Mouse (Mus musculus) gastrocnemius, postnatal 25 days (tissue): ENCODE measurements at regions not wholly inside any gene's neighbourhood (a gene's known extent, or its start where the extent isn't known, plus 50 kb on each side); places are given as distances from the start of the nearest gene placed in this dataset.

Experiments
- DNase-seq: peaks from one replicate; pipeline ENCODE4 v3.0.0; 2022

- no peak for DNase-seq
Observed at GRCm38 (mm10) chr15:61770721-61771542, 848.1 kb upstream of the A1bg start.

GRCm38 (mm10) chr15:61766544-61767094, 843.8 kb upstream of the A1bg start:
- no peak for DNase-seq

GRCm38 (mm10) chr15:61753802-61754201, 831.0 kb upstream of the A1bg start:
- DNase-seq, result no peak

- no peak for DNase-seq
Observed at GRCm38 (mm10) chr15:61723696-61724095, 800.9 kb upstream of the A1bg start.

DNA sequence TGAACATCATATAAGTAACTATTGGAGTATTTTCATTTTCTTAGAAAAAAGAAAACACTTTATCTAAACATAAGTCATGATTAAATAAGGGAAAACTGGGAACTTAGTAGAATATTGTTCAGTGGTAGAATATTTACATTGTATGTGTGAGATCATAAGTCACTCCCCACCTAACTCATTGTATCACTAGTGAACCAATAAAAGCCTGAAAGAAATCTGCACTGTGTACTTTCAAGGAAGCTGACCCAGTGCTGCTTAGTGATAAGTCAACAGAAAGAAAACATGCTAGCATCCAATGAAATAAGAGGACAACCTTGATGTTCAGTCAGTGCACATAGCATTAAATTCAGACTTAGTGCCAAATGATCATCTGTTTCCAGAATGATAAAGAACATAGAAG, 795.7 kb upstream of the A1bg start:
- no peak for DNase-seq

DNA sequence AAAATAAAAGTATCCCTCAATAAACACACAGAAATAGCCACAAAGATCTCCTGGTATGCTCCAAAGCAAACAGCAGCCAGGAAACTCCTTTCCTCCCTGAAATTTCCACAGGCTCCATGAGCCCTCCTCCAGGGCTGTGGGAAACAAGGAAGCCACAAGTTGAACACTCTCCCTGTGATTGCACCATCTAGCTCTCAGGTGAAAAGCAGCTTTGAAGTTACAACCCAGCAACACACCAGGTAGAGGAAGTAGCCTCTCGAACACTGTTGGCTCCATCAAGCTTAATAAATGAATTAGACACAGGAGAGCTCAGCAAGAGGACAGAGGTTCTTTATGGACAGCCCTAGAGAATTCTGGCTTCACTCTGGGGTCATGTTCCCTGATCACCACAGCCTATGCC, 794.4 kb upstream of the A1bg start:
- no peak for DNase-seq

- no peak for DNase-seq
Observed at GRCm38 (mm10) chr15:61713953-61714352, 791.1 kb upstream of the A1bg start.

DNA sequence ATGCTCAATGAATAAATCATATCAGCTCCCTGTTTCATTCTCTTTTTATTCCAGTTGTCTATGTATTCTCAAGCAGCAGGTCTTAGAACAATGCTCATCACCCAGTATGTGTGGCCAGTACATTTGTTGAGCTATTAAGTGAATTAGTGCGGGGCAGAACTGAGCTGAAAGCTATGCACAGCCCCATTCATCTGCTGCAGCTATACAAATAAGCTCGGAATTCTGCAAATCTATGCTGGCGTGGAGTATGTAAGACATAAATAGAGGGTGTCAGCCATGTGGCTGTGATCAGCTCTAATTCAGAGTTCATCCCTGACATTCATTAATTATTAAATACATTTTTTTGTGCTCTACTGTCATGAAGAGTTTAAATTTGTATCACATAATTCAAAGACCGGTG, 786.1 kb upstream of the A1bg start:
- no peak for DNase-seq

GRCm38 (mm10) chr15:61707952-61708351, 785.1 kb upstream of the A1bg start:
- no peak for DNase-seq

DNA sequence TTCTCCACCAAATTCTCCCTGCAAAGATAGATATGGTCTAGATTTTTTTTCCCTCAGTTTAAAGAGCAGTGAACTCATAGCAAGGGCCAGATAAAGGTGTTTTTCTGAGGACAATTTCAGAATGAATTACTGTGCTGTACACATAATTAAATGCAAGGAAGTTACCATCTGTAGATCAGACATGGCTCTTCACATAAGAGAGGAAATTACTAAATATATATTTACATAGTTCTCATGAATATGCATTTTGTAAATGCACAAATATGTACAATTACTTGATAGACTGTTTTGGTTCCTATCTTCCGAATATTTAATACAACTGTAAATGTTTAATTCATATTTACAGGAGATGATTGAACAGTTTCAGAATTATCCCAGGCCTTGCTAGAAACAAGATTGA, 769.9 kb upstream of the A1bg start:
- no peak for DNase-seq

DNA sequence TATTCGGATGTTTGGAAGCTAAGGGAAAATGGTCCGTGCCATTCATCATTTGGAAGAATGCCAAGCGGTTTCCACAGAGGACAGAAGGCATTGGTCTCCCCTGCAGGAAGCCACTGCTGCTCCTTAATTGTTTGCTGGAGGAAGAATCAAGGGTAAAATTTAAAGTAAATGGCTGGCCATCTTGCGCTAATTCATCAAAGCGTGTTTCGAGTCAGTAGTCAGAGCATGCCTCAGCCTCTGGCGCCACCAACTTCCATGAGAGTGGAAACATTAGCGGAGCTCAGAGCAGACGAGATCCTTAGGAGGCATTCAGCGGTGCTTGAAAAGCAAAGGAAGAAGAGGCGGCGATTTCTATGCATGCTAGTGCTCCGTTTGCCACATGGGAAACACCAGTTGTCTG, 767.6 kb upstream of the A1bg start:
- DNase-seq, result no peak

DNA sequence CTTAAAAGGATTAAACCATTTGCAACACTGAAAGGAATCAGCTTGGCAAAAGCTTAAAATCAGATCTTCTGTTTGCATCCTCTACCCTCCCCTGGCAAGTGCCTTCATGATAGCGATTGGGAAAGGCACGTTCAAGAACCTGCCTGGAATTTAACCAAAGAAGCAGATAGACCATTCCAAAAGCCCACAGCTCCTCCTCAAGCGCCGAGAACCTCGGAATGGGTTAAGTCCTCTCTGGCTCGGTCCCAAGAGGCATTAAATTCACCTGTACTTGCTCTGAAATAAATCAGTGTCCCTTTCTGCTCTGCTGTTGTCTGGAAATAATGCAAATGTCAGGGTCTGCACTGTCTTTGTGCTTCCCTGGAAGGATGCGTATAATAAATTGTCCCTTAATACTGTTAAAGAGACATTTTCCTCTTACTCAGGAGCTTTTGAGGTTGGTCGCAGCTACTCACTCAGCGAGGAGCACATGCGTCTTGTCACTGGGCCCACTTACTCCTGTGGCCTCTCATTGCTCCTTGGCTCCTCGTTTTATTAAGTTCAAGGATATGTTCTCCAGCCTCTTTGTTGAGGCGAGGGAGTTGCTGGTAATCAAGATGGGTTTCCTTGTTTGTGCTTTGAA, 767.1 kb upstream of the A1bg start:
- DNase-seq, result no peak

- no peak for DNase-seq
Observed at GRCm38 (mm10) chr15:61682968-61683367, 760.2 kb upstream of the A1bg start.

DNA sequence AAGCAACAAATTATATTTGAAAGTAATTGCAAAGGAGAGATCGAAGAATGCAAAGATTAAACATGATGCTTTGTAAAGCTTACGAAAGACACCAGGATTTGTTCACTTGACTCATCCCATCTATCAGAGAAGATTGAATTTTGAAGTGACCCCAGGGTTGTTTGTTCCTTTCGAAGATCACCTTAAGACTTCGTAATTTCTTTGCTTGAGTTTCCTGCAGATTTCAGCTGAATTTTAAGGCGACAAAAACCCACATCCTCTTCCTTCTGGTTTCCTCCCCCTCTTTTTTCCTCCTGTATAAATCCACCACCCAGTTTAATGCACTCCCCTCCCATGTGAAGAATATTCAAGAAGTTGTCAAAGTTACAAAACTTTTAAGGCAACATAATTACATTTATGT, 747.7 kb upstream of the A1bg start:
- DNase-seq, result no peak

- no peak for DNase-seq
Observed at GRCm38 (mm10) chr15:61660581-61660980, 737.8 kb upstream of the A1bg start.

DNA sequence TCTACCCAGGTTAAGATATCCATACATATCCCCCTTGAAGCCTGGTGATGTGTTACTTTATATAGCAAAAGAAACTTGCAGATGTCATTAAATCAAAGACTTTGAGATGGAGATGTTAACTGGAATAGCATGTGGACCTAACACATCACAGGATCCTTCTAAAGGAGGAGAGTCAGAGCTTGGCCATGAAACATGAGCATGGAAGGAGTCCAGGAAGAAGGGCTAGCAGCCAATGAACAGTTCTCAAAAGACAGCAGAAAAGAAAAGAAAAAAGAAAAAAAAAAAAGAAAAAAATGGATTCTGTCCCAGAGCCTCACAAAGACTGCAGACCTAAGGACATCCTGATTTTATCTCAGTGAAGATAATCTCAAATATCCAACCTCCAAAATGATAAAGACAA, 734.1 kb upstream of the A1bg start:
- peak; percentile 16 for DNase-seq

DNA sequence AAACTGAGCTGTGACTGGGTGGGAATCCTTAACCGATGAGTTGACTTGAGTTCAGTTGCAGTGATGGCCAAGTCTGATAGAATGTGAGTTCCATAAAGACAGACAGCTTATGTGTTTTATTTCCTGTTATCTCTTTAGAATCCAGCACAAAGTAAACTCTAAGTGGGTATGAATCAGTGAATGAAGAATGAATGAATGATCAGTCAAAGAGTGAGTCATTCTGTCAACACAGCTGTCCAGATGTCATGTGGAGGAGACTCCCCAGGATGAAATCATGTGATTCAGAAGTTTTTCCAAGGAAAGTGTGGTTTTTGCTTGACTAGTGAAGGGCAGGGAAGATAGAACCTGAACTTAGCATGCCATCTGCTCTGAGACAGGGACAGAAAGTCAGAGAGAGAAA, 732.0 kb upstream of the A1bg start:
- DNase-seq, result no peak

GRCm38 (mm10) chr15:61653853-61654252, 731.0 kb upstream of the A1bg start:
- no peak for DNase-seq

DNA sequence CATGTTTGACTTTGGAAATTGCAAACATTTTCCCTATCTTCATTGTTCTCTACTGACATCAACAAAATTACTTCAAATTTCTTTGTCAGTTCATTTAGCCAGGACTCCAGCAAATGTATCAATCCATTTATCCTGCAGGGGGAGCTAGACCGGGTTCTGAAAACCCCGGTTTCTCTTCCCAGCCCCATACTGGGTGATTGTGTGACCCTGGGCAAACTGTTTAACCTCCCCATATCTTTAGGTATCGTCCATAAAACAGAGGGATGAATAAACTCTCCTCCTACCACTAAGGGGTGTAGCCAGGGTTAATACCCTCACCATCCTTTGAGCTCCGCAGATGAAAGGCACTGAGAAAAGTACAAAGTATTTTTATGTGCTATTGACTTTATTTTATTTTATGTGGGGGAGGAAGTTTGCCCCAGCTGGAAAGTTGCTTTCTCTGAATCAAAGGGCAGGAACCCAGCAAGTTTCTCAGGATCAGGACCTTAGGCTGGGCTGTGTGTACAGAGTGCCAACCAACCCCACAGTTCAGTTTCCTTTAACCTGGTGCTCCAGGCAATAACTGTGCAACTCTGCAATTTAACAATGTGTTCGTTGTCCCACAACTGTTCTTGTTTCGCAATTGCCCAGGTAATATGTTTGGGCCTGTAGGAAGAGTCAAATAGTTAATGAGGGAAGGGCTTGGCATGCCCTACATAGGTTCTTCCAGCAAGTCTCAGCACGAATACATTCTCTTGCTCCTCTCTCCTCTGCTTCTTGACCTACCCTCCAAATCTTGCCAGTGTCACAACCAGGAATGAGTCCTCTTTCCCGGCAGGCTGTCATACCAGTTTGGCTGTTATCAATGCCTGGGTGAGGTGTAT, 696.1 kb upstream of the A1bg start:
- no peak for DNase-seq

- DNase-seq, result no peak
Observed at GRCm38 (mm10) chr15:61610662-61611061, 687.9 kb upstream of the A1bg start.

GRCm38 (mm10) chr15:61609656-61610055, 686.8 kb upstream of the A1bg start:
- no peak for DNase-seq

- DNase-seq, result no peak
Observed at GRCm38 (mm10) chr15:61608301-61608731, 685.5 kb upstream of the A1bg start.

GRCm38 (mm10) chr15:61599734-61600133, 676.9 kb upstream of the A1bg start:
- DNase-seq, result no peak
